Mouse (Mus musculus) CD8-positive naive resting alpha-beta T cell, adult 2 months (primary cell): ENCODE results near the gene Pabpc5.

Source experiments
- DNase-seq, 2 experiments: peaks; one replicate each; pipeline ENCODE4 v3.0.0; 2022; ENCODE audit warnings: low read depth in 2 of 2, low spot score in 2 of 2

Pabpc5 gene

DNA sequence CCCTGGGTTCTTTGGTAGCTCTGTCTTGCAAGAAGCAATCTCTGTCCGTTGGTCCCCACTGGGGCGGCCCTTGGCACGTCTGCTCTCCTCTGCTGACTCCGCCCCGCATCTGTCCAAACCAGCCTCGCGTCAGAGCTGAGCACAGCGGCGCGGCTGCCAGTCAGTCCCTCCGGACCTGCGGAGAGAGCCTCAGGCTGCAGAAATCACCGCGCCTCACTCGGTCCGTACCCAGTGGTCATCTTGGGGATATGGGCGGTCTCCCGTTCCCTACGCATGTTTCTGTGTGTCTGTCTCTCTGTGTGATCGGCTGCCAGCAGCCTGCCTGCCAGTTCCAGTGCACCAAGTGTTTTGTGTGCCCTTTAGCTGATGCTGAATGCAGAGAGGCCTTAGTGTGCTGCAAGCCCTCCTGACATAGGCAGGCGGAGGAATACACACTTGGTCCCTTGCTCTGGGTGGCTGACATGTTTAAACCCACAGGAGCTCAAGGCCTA, at the start of gene Pabpc5:
Pabpc5 (plus strand) TSS at position 116 of the 491 bp plus-strand sequence.
- DNase-seq = no peak

DNA sequence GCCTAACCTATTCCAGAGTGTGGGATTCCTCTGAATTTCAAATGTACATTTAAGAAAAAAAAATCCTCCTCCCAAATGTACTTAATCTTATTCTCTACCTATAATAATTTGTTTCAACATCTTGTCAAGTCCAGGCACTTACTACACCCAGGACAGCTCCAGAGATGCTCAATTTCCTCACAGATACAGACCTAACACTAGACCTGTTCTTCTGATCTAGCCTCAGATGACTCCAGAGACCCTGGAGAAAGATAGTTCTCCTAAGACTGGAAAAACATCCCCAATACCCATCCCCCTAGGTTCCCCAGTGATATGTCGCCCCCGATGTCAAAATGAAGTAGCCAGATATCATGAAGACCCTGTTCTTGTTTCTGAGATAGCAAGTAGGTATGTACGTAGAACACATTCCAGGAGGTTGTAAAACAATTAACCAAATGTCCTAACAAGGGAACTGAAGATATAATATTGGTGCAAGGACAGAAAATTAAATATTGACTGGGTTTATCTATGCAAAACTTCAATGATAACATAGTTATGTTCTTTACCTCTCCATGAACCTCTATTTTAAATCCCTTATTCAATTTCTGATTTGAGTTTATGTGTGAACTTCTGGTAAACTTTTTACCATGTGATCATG, 39.9 kb upstream of the Pabpc5 start:
- no peak for DNase-seq

DNA sequence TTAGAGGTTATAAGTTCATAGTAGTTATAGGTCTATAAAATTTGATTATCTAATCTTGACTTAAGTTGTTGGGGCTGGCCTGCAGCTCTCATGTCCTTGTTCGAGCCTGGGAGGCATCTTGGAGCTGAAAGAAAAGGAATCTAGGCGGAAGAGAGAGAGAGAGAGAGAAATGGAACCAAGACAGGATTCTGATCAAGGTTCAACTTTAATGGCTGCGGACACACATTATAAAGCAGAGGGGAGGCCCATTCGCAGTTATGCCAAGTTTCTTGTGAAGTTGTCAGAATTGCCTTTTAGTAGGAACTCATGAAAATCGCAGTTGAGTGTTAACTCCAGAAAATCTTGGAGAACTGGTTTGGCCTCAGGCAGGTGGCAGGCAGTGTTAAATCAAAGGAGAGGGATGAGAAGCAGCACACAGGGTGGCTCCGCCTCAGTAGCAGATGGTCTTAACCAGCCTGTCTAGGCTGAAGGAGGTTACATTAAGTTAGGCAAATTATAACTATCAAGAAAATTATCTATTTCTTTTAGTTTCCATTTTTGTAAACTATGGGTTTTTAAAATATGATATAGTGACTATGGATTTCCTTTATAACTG, 38.6 kb upstream of the Pabpc5 start:
- DNase-seq = no peak

DNA sequence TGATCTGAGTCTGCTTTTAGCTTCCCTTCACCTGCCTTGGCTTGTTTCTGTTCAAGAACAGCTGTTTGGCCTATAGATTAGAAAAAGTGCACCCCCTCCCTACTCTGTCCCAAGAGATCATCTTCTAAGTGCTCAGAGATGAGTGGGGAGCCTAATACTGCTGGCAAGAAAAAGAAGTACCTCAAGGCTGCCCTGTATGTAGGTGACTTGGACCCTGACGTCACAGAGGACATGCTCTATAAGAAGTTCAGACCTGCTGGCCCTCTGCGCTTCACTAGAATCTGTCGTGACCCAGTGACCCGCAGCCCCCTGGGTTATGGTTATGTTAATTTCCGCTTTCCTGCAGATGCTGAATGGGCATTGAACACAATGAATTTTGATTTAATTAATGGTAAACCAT, 856 bp downstream of the Pabpc5 start:
- DNase-seq = no peak
